Mouse (Mus musculus): ENCODE measurements at regions not wholly inside any gene's neighbourhood (a gene's known extent, or its start where the extent isn't known, plus 50 kb on each side); places are given as distances from the start of the nearest gene placed in this dataset.
A peak's percentile ranks its signal among the peaks of the same experiment; 100 is the strongest.

DNA sequence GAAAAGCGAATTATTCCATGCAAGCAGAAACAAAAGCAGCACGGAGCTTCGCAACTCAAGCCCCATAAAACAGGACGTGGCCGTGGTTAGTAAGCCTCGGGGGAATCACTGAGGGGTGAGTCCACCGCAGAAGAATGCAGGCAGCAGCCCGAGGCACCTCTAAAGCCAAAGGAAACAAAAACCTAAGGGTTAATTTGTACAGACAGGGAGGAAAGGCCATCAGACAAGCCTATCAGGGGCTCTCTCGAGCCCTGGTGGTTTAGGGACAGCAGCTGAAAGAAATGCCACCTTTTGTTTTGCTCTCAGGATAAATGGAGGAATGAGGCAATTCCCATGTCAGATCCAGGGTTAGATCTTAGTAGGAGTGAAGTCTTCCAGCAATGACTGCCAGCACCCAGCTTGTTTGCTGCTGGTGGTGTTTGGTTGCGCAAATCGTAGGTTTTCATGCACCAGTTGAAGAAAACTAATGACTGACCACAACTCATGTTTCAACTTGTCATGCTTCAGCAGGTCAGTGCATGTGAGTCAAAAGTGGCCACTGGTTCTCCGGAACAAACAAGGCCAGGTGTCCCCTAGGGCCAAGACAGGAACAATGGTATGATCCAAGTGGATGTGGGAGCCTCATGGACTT lies 173.9 kb upstream of the Dapk1 start:
- DNase-seq (ENCODE audit: low spot score): no peak

- DNase-seq (ENCODE audit: low spot score): no peak
Observed at GRCm38 (mm10) chr13:60429148-60429547, 172.6 kb upstream of the Dapk1 start.

DNA sequence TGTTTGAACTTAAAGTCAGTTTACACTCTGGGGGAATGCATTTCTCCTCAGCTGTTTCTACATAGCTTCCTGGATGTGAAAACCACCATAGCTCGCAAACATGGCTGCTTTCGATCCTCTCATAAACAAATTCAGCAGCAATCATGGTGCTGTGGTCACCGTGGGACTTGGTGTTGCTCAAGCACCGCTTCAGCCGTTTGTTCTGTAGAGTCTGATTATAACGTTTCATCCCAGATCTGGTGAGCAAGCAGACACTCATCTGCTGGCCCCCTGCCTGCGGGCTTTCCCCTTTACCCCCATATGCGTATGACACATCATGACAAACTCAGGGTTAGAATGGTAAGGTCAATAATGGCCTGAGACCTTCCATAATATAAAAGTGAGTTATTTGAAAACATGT lies 170.3 kb upstream of the Dapk1 start:
- DNase-seq (ENCODE audit: low spot score): no peak

- no peak for DNase-seq (ENCODE audit: low spot score)
Observed at GRCm38 (mm10) chr13:60434221-60435210, 167.2 kb upstream of the Dapk1 start.

- DNase-seq (ENCODE audit: low spot score): no peak
Observed at GRCm38 (mm10) chr13:60435333-60435732, 166.4 kb upstream of the Dapk1 start.

GRCm38 (mm10) chr13:60438177-60438576 lies 163.6 kb upstream of the Dapk1 start:
- DNase-seq (ENCODE audit: low spot score): no peak

- no peak for DNase-seq (ENCODE audit: low spot score)
Observed at GRCm38 (mm10) chr13:60440586-60440985, 161.2 kb upstream of the Dapk1 start.

DNA sequence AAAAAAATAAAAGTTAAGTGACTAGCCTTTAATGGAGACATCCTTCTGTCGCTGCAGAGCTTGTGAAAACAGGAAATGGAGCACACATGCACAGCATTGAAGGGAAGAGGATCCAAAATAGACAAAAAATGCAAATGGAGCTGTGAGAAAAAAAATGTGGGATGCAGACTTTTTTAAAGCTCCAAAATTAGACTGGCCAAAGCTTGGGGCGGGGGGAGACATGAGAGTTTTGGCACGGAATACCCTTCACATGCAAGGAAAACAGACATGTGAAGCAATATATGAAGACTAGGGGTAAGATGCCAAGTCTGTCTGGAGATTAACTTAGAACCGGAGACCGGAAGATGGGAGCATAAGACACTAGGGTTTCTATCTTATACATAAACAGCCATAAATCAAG lies 156.6 kb upstream of the Dapk1 start:
- DNase-seq (ENCODE audit: low spot score): no peak

DNA sequence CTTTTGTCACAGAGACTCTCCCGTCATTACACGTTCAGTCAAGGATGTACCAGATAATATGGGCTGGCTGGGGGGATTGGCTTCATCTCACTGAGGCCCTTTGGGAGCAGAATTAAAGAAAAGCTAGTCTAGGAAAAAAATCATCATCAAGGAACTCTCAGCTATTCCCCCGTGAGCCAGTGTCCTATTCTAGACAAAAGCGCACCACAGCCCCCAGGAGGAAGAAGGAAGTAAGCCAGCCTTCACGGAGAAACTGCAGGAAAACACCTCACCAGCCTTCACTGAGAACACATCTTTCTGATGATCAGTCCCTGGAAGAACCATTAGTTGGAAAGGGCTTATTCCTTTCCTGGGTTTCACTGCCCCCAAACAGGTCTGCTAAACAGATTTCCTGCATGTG lies 154.8 kb upstream of the Dapk1 start:
- no peak for DNase-seq (ENCODE audit: low spot score)

GRCm38 (mm10) chr13:60450721-60451506 lies 150.8 kb upstream of the Dapk1 start:
- no peak for DNase-seq (ENCODE audit: low spot score)

GRCm38 (mm10) chr13:60453821-60454483 lies 147.8 kb upstream of the Dapk1 start:
- DNase-seq (ENCODE audit: low spot score): no peak

- DNase-seq (ENCODE audit: low spot score): no peak
Observed at GRCm38 (mm10) chr13:60455033-60455619, 146.6 kb upstream of the Dapk1 start.

DNA sequence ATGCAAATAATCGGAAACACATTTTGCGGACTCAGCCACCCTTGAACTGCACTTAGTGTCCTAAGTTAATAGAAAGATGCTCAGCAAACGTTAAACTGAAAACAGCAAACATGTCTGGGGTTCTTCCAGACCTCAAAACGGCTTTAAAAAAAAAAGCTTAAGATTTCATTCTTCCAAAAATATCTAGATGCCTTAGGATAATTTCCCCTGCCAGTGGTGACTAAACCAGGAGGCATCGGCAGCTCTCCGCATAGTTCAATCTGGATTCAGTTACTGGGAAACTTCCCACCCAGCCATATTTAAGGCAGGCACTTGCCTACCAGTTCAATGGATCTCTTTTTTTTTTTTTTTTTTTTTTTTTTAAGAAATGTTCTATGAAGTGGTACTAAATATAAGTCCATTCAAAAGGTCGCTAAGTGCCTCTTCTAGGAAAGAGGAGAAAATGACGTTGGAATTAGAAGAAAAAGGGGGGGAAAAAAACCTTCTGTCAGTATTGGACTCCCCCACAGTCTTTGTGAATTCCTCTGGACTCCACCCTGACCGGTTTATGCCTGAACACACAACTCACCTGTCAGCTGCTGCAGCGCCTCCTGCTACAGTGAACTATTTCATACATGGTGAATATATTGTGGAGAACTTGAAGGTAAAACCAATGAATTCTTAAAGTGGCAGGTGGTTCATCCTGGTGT lies 145.7 kb upstream of the Dapk1 start:
- DNase-seq (ENCODE audit: low spot score): no peak

DNA sequence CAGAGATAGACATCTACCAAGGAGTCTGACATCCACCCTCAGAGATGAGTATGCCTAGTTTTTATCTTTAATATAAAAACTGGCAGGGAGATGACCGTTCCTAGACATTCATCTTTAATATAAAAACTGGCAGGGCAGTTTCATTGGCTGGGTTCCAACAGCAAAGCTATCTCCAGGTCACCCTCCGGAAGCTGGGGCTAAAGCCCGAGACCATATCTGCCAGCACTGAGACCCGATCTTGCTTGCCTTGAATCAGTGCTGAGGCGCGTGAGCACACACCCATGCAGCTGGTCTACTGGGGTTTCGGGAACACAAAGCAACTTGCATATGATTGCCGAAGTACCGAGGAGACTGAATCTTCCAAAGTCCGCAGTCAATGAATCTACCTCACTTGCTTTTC lies 144.5 kb upstream of the Dapk1 start:
- no peak for DNase-seq (ENCODE audit: low spot score)

- DNase-seq (ENCODE audit: low spot score): no peak
Observed at GRCm38 (mm10) chr13:60459002-60459401, 142.7 kb upstream of the Dapk1 start.

GRCm38 (mm10) chr13:60466553-60467313 lies 135.0 kb upstream of the Dapk1 start:
- DNase-seq (ENCODE audit: low spot score): no peak

GRCm38 (mm10) chr13:60467821-60468579 lies 133.7 kb upstream of the Dapk1 start:
- DNase-seq (ENCODE audit: low spot score): peak; percentile 58

DNA sequence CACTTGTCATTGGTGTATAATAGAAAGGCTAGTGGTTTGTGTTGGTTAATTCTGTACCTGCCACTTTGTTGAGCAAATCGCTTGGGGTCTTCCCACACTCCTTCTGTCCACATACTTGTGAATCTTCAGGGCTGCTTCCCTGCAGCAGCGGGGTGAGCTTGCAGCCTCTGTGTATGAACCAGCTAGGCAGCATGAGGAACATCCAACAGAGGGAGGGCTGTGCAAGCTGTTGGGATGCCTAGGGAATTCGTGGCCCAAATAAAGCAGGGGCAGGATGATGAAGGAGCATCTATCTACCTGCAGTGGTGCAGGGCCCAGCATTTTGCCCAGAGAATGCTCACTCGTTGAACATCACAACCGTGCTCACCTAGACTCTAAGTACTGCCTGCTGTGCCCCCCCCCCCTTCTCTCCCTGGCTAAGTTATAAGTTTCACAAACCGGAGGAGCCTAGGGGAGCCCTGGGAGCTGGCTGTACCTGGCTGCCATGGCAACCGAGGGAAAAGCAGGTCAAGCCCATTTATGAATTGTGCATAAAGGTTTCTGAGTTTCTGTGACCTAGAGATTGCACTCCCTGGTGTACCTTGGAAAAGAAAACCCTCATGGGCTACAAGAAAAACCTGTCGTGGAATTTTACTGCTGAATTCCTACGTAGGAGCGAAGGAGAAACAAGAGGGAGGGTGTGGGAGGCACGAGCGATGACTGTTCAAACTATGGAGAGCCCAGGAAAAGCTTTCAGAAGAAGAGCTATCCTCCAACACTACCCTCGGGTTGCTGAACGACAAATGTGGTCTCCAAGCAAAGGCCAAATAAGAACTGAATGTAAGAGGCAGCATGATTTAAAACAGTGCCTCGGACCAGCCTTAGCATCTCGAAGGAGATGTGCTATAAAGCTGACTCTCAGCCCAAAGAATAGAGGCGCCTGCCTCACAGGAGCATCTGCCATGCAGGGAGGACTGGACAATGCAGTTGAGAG lies 131.0 kb upstream of the Dapk1 start:
- no peak for DNase-seq (ENCODE audit: low spot score)
